Mouse (Mus musculus): ENCODE results near the gene Fam107b. TPM values are rescaled to one million over a fixed set of nuclear protein-coding genes. Genes with fewer than 3 reads are reported as not detected.

The Fam107b gene
- polyA plus RNA-seq, 1 experiment from 2014 or later: 32.5 TPM

- Histone ChIP-seq H3K27ac (ENCODE audit: poor library complexity, severe bottlenecking) (no peak overlapping the region), H3K4me1 (replicated peaks) (no peaks in the 10 kb centered on the region), H3K4me2 (no peak overlapping the region), H3K4me3 (no peak overlapping the region), H3K9me3 (replicated peaks) (no peaks in the 10 kb centered on the region), H3K36me3 (no peaks in the 10 kb centered on the region), H3K27me3 (replicated peaks) (no peaks in the 10 kb centered on the region), H3K9ac (no peak overlapping the region)
- 77% methylated on average over 5 of the region's 5 CpGs for WGBS
- no peak for ATAC-seq (ENCODE audit: insufficient number of reproducible peaks, low FRiP score)
Observed at GRCm38 (mm10) chr2:3636771-3637170, 66.5 kb downstream of the Fam107b start.

GRCm38 (mm10) chr2:3641001-3641770 is 70.9 kb downstream of the Fam107b start:
- H3K4me2 ChIP-seq: no peak overlapping the region
- WGBS: 62% methylated on average over 9 of the region's 9 CpGs
- no peak for ATAC-seq (ENCODE audit: insufficient number of reproducible peaks, low FRiP score)
- no peaks in the 10 kb centered on the region for H3K9me3 ChIP-seq (replicated peaks)
- H3K4me1 ChIP-seq (replicated peaks): no peaks in the 10 kb centered on the region
- no peaks in the 10 kb centered on the region for H3K36me3 ChIP-seq
- H3K4me3 ChIP-seq: no peak overlapping the region
- H3K27me3 ChIP-seq (replicated peaks): no peaks in the 10 kb centered on the region
- H3K9ac ChIP-seq: no peak overlapping the region
- no peak overlapping the region for H3K27ac ChIP-seq (ENCODE audit: poor library complexity, severe bottlenecking)

- no peaks in the 10 kb centered on the region for H3K4me1 ChIP-seq (replicated peaks)
- no peak for ATAC-seq (ENCODE audit: insufficient number of reproducible peaks, low FRiP score)
Observed at GRCm38 (mm10) chr2:3642949-3643348, 72.7 kb downstream of the Fam107b start.

GRCm38 (mm10) chr2:3645741-3646140 is 75.5 kb downstream of the Fam107b start:
- no peak overlapping the region for H3K4me2 ChIP-seq
- H3K9ac ChIP-seq: no peak overlapping the region
- H3K4me1 ChIP-seq (replicated peaks): no peaks in the 10 kb centered on the region
- no peak overlapping the region for H3K4me3 ChIP-seq
- H3K9me3 ChIP-seq (replicated peaks): no peaks in the 10 kb centered on the region
- H3K27me3 ChIP-seq (replicated peaks): no peaks in the 10 kb centered on the region
- no peaks in the 10 kb centered on the region for H3K36me3 ChIP-seq
- 87% methylated on average over 4 of the region's 4 CpGs for WGBS
- no peak overlapping the region for H3K27ac ChIP-seq (ENCODE audit: poor library complexity, severe bottlenecking)
- no peak for ATAC-seq (ENCODE audit: insufficient number of reproducible peaks, low FRiP score)

More at GRCm38 (mm10) chr2:3642949-3643348, 72.7 kb downstream of the Fam107b start:
- no peak overlapping the region for H3K4me3 ChIP-seq
- H3K4me2 ChIP-seq: no peak overlapping the region
- H3K27ac ChIP-seq (ENCODE audit: poor library complexity, severe bottlenecking): no peak overlapping the region
- H3K27me3 ChIP-seq (replicated peaks): no peaks in the 10 kb centered on the region
- no peaks in the 10 kb centered on the region for H3K36me3 ChIP-seq
- H3K9me3 ChIP-seq (replicated peaks): no peaks in the 10 kb centered on the region
- no peak overlapping the region for H3K9ac ChIP-seq

- Histone ChIP-seq H3K4me3 (no peak overlapping the region), H3K27me3 (replicated peaks) (no peaks in the 10 kb centered on the region), H3K4me2 (no peak overlapping the region), H3K27ac (ENCODE audit: poor library complexity, severe bottlenecking) (no peak overlapping the region), H3K36me3 (no peaks in the 10 kb centered on the region), H3K4me1 (replicated peaks) (no peaks in the 10 kb centered on the region), H3K9ac (no peak overlapping the region), H3K9me3 (replicated peaks) (no peaks in the 10 kb centered on the region)
- no peak for ATAC-seq (ENCODE audit: insufficient number of reproducible peaks, low FRiP score)
- WGBS: 64% methylated on average over 5 of the region's 5 CpGs
Observed at GRCm38 (mm10) chr2:3649171-3649570, 78.9 kb downstream of the Fam107b start.

- Histone ChIP-seq H3K36me3 (no peaks in the 10 kb centered on the region), H3K27ac (ENCODE audit: poor library complexity, severe bottlenecking) (no peak overlapping the region), H3K4me3 (no peak overlapping the region), H3K4me1 (replicated peaks) (peaks cover 16% of the 10 kb centered on the region), H3K27me3 (replicated peaks) (no peaks in the 10 kb centered on the region), H3K9me3 (replicated peaks) (no peaks in the 10 kb centered on the region), H3K9ac (no peak overlapping the region), H3K4me2 (no peak overlapping the region)
- ATAC-seq (ENCODE audit: insufficient number of reproducible peaks, low FRiP score): no peak
Observed at GRCm38 (mm10) chr2:3654606-3655005, 84.3 kb downstream of the Fam107b start.

- H3K36me3 ChIP-seq: no peaks in the 10 kb centered on the region
- H3K4me1 ChIP-seq (replicated peaks): peaks cover 16% of the 10 kb centered on the region
- H3K27ac ChIP-seq (ENCODE audit: poor library complexity, severe bottlenecking): no peak overlapping the region
- H3K27me3 ChIP-seq (replicated peaks): no peaks in the 10 kb centered on the region
- no peak overlapping the region for H3K4me3 ChIP-seq
- H3K9me3 ChIP-seq (replicated peaks): no peaks in the 10 kb centered on the region
- no peak overlapping the region for H3K9ac ChIP-seq
- no peak overlapping the region for H3K4me2 ChIP-seq
- 69% methylated on average over 3 of the region's 3 CpGs for WGBS
- ATAC-seq (ENCODE audit: insufficient number of reproducible peaks, low FRiP score): no peak
Observed at GRCm38 (mm10) chr2:3656091-3656490, 85.8 kb downstream of the Fam107b start.

GRCm38 (mm10) chr2:3656834-3657233 is 86.5 kb downstream of the Fam107b start:
- WGBS: 83% methylated on average over 6 of the region's 6 CpGs
- H3K27me3 ChIP-seq (replicated peaks): no peaks in the 10 kb centered on the region
- H3K4me1 ChIP-seq (replicated peaks): peaks cover 16% of the 10 kb centered on the region
- no peak overlapping the region for H3K4me2 ChIP-seq
- H3K9ac ChIP-seq: no peak overlapping the region
- no peaks in the 10 kb centered on the region for H3K9me3 ChIP-seq (replicated peaks)
- no peak overlapping the region for H3K4me3 ChIP-seq
- H3K36me3 ChIP-seq: no peaks in the 10 kb centered on the region
- no peak overlapping the region for H3K27ac ChIP-seq (ENCODE audit: poor library complexity, severe bottlenecking)
- ATAC-seq (ENCODE audit: insufficient number of reproducible peaks, low FRiP score): no peak

GRCm38 (mm10) chr2:3657376-3657775 is 87.1 kb downstream of the Fam107b start:
- H3K36me3 ChIP-seq: no peaks in the 10 kb centered on the region
- no peak overlapping the region for H3K9ac ChIP-seq
- no peaks in the 10 kb centered on the region for H3K9me3 ChIP-seq (replicated peaks)
- ATAC-seq (ENCODE audit: insufficient number of reproducible peaks, low FRiP score): no peak
- H3K27me3 ChIP-seq (replicated peaks): no peaks in the 10 kb centered on the region
- H3K27ac ChIP-seq (ENCODE audit: poor library complexity, severe bottlenecking): no peak overlapping the region
- 75% methylated on average over 5 of the region's 5 CpGs for WGBS
- peaks cover 16% of the 10 kb centered on the region for H3K4me1 ChIP-seq (replicated peaks)
- H3K4me2 ChIP-seq: no peak overlapping the region
- no peak overlapping the region for H3K4me3 ChIP-seq

GRCm38 (mm10) chr2:3657811-3658730 is 87.8 kb downstream of the Fam107b start:
- H3K27ac ChIP-seq (ENCODE audit: poor library complexity, severe bottlenecking): no peak overlapping the region

GRCm38 (mm10) chr2:3658900-3659299 is 88.6 kb downstream of the Fam107b start:
- Histone ChIP-seq H3K27ac (ENCODE audit: poor library complexity, severe bottlenecking) (no peak overlapping the region), H3K9ac (no peak overlapping the region), H3K36me3 (no peaks in the 10 kb centered on the region), H3K4me3 (no peak overlapping the region), H3K4me1 (replicated peaks) (peaks cover 16% of the 10 kb centered on the region), H3K4me2 (no peak overlapping the region), H3K9me3 (replicated peaks) (no peaks in the 10 kb centered on the region), H3K27me3 (replicated peaks) (no peaks in the 10 kb centered on the region)
- 28% methylated on average over 4 of the region's 4 CpGs for WGBS
- ATAC-seq (ENCODE audit: insufficient number of reproducible peaks, low FRiP score): no peak

More at GRCm38 (mm10) chr2:3657811-3658730, 87.8 kb downstream of the Fam107b start:
- Histone ChIP-seq H3K27me3 (replicated peaks) (no peaks in the 10 kb centered on the region), H3K9ac (no peak overlapping the region), H3K9me3 (replicated peaks) (no peaks in the 10 kb centered on the region), H3K4me3 (no peak overlapping the region), H3K4me1 (replicated peaks) (peaks cover 16% of the 10 kb centered on the region), H3K4me2 (no peak overlapping the region), H3K36me3 (no peaks in the 10 kb centered on the region)
- ATAC-seq (ENCODE audit: insufficient number of reproducible peaks, low FRiP score): no peak
- 67% methylated on average over 11 of the region's 11 CpGs for WGBS
